Mouse (Mus musculus) CH12.LX (cell line): ENCODE measurements around the gene Hsd17b2. TPM values are rescaled to one million over a fixed set of nuclear protein-coding genes. Genes with fewer than 3 reads are reported as not detected.
A peak's percentile ranks its signal among the peaks of the same experiment; 100 is the strongest.

Experiments used
- DNase-seq: peaks from one replicate; pipeline ENCODE4 v3.0.0-alpha.2; 2013; ENCODE audit errors: extremely low read depth
- H3K27ac ChIP-seq: 2 replicates; pipeline ENCODE4 v1.5.1; 2012; ENCODE audit warnings: low read depth, mild to moderate bottlenecking, control low read depth, moderate library complexity; ENCODE audit not compliant: insufficient read depth
- H3K27me3 ChIP-seq: replicated peaks from 2 replicates; pipeline ENCODE3; 2012; ENCODE audit warnings: inconsistent platforms
- H3K36me3 ChIP-seq, 2 experiments: replicated peaks in 1 of 2; 2 replicates each; pipeline versions ENCODE3 to v1.6.1; 2012; ENCODE audit warnings: inconsistent platforms in 1 of 2, low read length in 1 of 2, mild to moderate bottlenecking in 1 of 2, mixed read lengths in 1 of 2, moderate library complexity in 1 of 2; ENCODE audit not compliant: control insufficient read depth in 1 of 2, insufficient read depth in 1 of 2
- H3K4me1 ChIP-seq, 2 experiments: 2 replicates each; pipeline ENCODE4 v1.6.1; 2012; ENCODE audit warnings: inconsistent platforms in 1 of 2, moderate library complexity in 1 of 2; ENCODE audit not compliant: insufficient read depth in 2 of 2, control insufficient read depth in 1 of 2
- H3K4me2 ChIP-seq: 2 replicates; pipeline ENCODE4 v1.6.1; 2012; ENCODE audit warnings: low read depth, mild to moderate bottlenecking, control low read depth; ENCODE audit not compliant: poor library complexity, insufficient read depth, severe bottlenecking
- H3K4me3 ChIP-seq, 3 experiments: fragments of 150-350 bp in 1 of 3; sonication (generic) in 1 of 3; replicated peaks in 1 of 3; 2 replicates each; pipeline versions ENCODE3 to v1.5.1; 2011 to 2012; ENCODE audit warnings: low read depth in 2 of 3, low read length in 2 of 3, mild to moderate bottlenecking in 2 of 3, moderate library complexity in 2 of 3, control low read depth in 1 of 3, improper control_type of control experiment in 1 of 3, inconsistent platforms in 1 of 3, mixed read lengths in 1 of 3; ENCODE audit not compliant: poor library complexity in 1 of 3
- H3K79me2 ChIP-seq: replicated peaks from 2 replicates; pipeline ENCODE4 v1.6.1; 2012; ENCODE audit warnings: mild to moderate bottlenecking, moderate library complexity; ENCODE audit not compliant: control insufficient read depth, poor library complexity, insufficient read depth, severe bottlenecking; ENCODE audit errors: extremely low read depth
- H3K9ac ChIP-seq: 2 replicates; pipeline ENCODE4 v1.6.1; 2012; ENCODE audit warnings: low read depth, mild to moderate bottlenecking, control low read depth, moderate library complexity; ENCODE audit not compliant: insufficient read depth
- H3K9me3 ChIP-seq: replicated peaks from 2 replicates; pipeline ENCODE3; 2012; ENCODE audit warnings: low read length, inconsistent platforms, mixed read lengths
- BHLHE40 ChIP-seq: IDR thresholded peaks from 2 replicates; pipeline ENCODE4 v1.6.1; 2011; ENCODE audit warnings: mild to moderate bottlenecking, low read depth, low read length, improper control_type of control experiment
- CHD1 ChIP-seq: IDR thresholded peaks from 2 replicates; pipeline ENCODE4 v1.6.1; 2012; ENCODE audit warnings: low read depth, low read length, improper control_type of control experiment, inconsistent platforms
- CTCF ChIP-seq, 2 experiments: IDR thresholded peaks in 1 of 2; conservative IDR thresholded peaks in 1 of 2; 2 replicates each; pipeline ENCODE4 v1.5.1; 2011 to 2012; ENCODE audit warnings: low read depth in 2 of 2, low read length in 2 of 2, improper control_type of control experiment in 1 of 2, inconsistent platforms in 1 of 2, mild to moderate bottlenecking in 1 of 2, moderate library complexity in 1 of 2
- E2F4 ChIP-seq: IDR thresholded peaks from 2 replicates; pipeline ENCODE4 v1.6.1; 2011; ENCODE audit warnings: low read depth, low read length, improper control_type of control experiment; ENCODE audit not compliant: insufficient replicate concordance
- ELF1 ChIP-seq: IDR thresholded peaks from 2 replicates; pipeline ENCODE4 v1.6.1; 2014; ENCODE audit warnings: low read depth, mild to moderate bottlenecking, inconsistent platforms, low read length, improper control_type of control experiment
- ETS1 ChIP-seq: conservative IDR thresholded peaks from 2 replicates; pipeline ENCODE4 v1.6.1; 2012; ENCODE audit warnings: low read depth, mild to moderate bottlenecking, inconsistent platforms, low read length, improper control_type of control experiment, moderate library complexity
- IRF4 ChIP-seq: IDR thresholded peaks from 2 replicates; pipeline ENCODE4 v1.6.1; 2014; ENCODE audit warnings: low read depth, mild to moderate bottlenecking, inconsistent platforms, low read length, improper control_type of control experiment
- JUND ChIP-seq: conservative IDR thresholded peaks from 2 replicates; pipeline ENCODE4 v1.6.1; 2011; ENCODE audit warnings: low read depth, low read length, improper control_type of control experiment
- KAT2A ChIP-seq: IDR thresholded peaks from 2 replicates; pipeline ENCODE4 v1.6.1; 2012; ENCODE audit warnings: low read length, improper control_type of control experiment, inconsistent platforms; ENCODE audit not compliant: insufficient replicate concordance
- MAX ChIP-seq: IDR thresholded peaks from 2 replicates; pipeline ENCODE4 v1.6.1; 2011; ENCODE audit warnings: low read length, improper control_type of control experiment
- MAZ ChIP-seq: IDR thresholded peaks from 2 replicates; pipeline ENCODE4 v1.6.1; 2012; ENCODE audit warnings: low read depth, mild to moderate bottlenecking, inconsistent platforms, low read length, improper control_type of control experiment, moderate library complexity
- NELFE ChIP-seq: IDR thresholded peaks from 2 replicates; pipeline ENCODE4 v1.6.1; 2011; ENCODE audit warnings: low read depth, low read length, improper control_type of control experiment
- NRF1 ChIP-seq: IDR thresholded peaks from 2 replicates; pipeline ENCODE4 v1.6.1; 2014; ENCODE audit warnings: low read depth, mild to moderate bottlenecking, inconsistent platforms, low read length, improper control_type of control experiment, moderate library complexity
- PAX5 ChIP-seq: IDR thresholded peaks from 2 replicates; pipeline ENCODE4 v1.6.1; 2012; ENCODE audit warnings: low read length, inconsistent platforms, mixed read lengths
- POLR2AphosphoS2 ChIP-seq: IDR thresholded peaks from 2 replicates; pipeline ENCODE4 v1.6.1; 2011; ENCODE audit warnings: low read depth, low read length, improper control_type of control experiment
- RAD21 ChIP-seq: IDR thresholded peaks from 2 replicates; pipeline ENCODE4 v1.6.1; 2011; ENCODE audit warnings: low read depth, mild to moderate bottlenecking, low read length, improper control_type of control experiment, moderate library complexity
- RCOR1 ChIP-seq: conservative IDR thresholded peaks from 2 replicates; pipeline ENCODE4 v1.6.1; 2012; ENCODE audit warnings: low read depth, mild to moderate bottlenecking, inconsistent platforms, low read length, improper control_type of control experiment
- SIN3A ChIP-seq: IDR thresholded peaks from 2 replicates; pipeline ENCODE4 v1.6.1; 2012; ENCODE audit warnings: low read length, improper control_type of control experiment, inconsistent platforms
- SMC3 ChIP-seq: IDR thresholded peaks from 2 replicates; pipeline ENCODE4 v1.6.1; 2011; ENCODE audit warnings: low read depth, low read length, improper control_type of control experiment
- TBP ChIP-seq: conservative IDR thresholded peaks from 2 replicates; pipeline ENCODE4 v1.6.1; 2011; ENCODE audit warnings: low read depth, low read length, improper control_type of control experiment
- UBTF ChIP-seq: IDR thresholded peaks from 2 replicates; pipeline ENCODE4 v1.6.1; 2012; ENCODE audit warnings: low read depth, mild to moderate bottlenecking, inconsistent platforms, low read length, improper control_type of control experiment, moderate library complexity
- USF1 ChIP-seq: IDR thresholded peaks from 2 replicates; pipeline ENCODE4 v1.6.1; 2014; ENCODE audit warnings: low read depth, mild to moderate bottlenecking, inconsistent platforms, low read length, improper control_type of control experiment
- ZKSCAN1 ChIP-seq: IDR thresholded peaks from 2 replicates; pipeline ENCODE4 v1.6.1; 2012; ENCODE audit warnings: low read depth, inconsistent platforms, low read length, improper control_type of control experiment, borderline replicate concordance
- ZMIZ1 ChIP-seq: IDR thresholded peaks from 2 replicates; pipeline ENCODE4 v1.6.1; 2012; ENCODE audit warnings: low read depth, mild to moderate bottlenecking, inconsistent platforms, low read length, improper control_type of control experiment
- ZNF384 ChIP-seq: IDR thresholded peaks from 2 replicates; pipeline ENCODE4 v1.6.1; 2012; ENCODE audit warnings: low read depth, low read length, improper control_type of control experiment, inconsistent platforms
- dilution Hi-C: fragments of 300-500 bp; cut with MboI; formaldehyde crosslinking; loops from 2 replicates; pipeline ENCODE4 v1.14.3; 2020; ENCODE audit warnings: low sequenced_read_pairs; ENCODE audit not compliant: extremely low pct_unique_long_range_greater_than_20kb, extremely low pct_ligation_motif_present
- in situ Hi-C: fragments of 300-500 bp; cut with MboI; formaldehyde crosslinking; loops from 3 replicates; pipeline ENCODE4 v1.14.3; 2019; ENCODE audit warnings: low sequenced_read_pairs, low pct_ligation_motif_present, low pct_unique_long_range_greater_than_20kb, mixed read lengths
- polyA plus RNA-seq: library from polyadenylated mRNA; unstranded; fragments of >175 nt; gene quantifications from 2 replicates; pipeline ENCODE4 v1.2.1, GENCODE M21; 2012; ENCODE audit warnings: low read depth; ENCODE audit not compliant: insufficient read length
- total RNA-seq, 2 experiments: library from RNA; depleted of rRNA; stranded (reverse); fragments of 300-350 nt in 1 of 2; fragments of >200 nt in 1 of 2; gene quantifications; 2 replicates each; pipeline ENCODE4 v1.2.3; 2012 to 2014

Gene Hsd17b2
- total and polyA plus RNA-seq, 3 experiments = not detected

- DNase-seq = peak; percentile 22
- dilution Hi-C loops = no loop called here
- Histone ChIP-seq H3K27me3 (no peaks in the 10 kb centered on the region), H3K36me3 (no peaks in the 10 kb centered on the region), H3K9ac (no peak overlapping the region), H3K4me2 (no peak overlapping the region), H3K27ac (no peak overlapping the region), H3K9me3 (no peaks in the 10 kb centered on the region), H3K79me2 (no peaks in the 10 kb centered on the region), H3K4me3 (no peak overlapping the region), H3K4me1 (peaks cover 3 to 18% of the 10 kb centered on the region in 2 experiments; a peak in 3 of 4 replicates)
- TF ChIP-seq CTCF (conservative IDR thresholded peaks at IDR 0.05 in 1 of 2, IDR thresholded peaks at IDR 0.05 in 1 of 2; ENCODE audit: low read depth in 2 of 2, low read length in 2 of 2) (peak; percentile 28 to 69; a peak in 3 of 4 replicates), RAD21 (peak; percentile 55), SMC3 (peak; percentile 46), ZMIZ1 (no peak)
- in situ Hi-C loops = no loop called here
Observed at GRCm38 (mm10) chr8:117697248-117697647, 4.5 kb upstream of the Hsd17b2 start.

DNA sequence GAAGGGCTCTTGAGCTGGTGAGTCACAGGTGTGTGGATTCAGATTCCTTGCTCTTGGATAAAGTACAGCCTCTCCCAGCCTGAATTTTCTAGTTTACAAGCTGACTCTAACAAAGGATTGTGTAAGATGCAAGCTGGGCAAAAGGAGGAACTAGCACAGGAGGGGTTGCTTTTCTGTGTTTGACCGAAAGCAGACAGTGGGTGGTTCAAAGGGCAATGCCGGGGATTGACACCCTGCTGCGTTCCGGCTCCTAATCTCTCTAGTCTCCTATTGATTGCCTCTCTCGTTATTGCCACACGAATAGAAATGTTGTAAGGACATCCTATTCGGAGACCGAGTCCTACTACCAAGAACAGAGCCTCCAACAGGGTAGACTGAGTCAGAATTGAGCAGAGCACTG is 1.0 kb upstream of the Hsd17b2 start:
- no peak overlapping the region for H3K4me2 ChIP-seq
- H3K27me3 ChIP-seq = no peaks in the 10 kb centered on the region
- in situ Hi-C loops (no loop called here), dilution Hi-C loops (no loop called here)
- no peak overlapping the region for H3K27ac ChIP-seq
- peaks cover 3 to 25% of the 10 kb centered on the region in 2 experiments; a peak in 3 of 4 replicates for H3K4me1 ChIP-seq
- no peaks in the 10 kb centered on the region for H3K79me2 ChIP-seq
- no peaks in the 10 kb centered on the region for H3K36me3 ChIP-seq
- DNase-seq = no peak
- H3K4me3 ChIP-seq = no peak overlapping the region
- H3K9me3 ChIP-seq = no peaks in the 10 kb centered on the region
- TF ChIP-seq BHLHE40 = no peak
- no peak for TF ChIP-seq NELFE
- no peak for TF ChIP-seq KAT2A
- TF ChIP-seq JUND = no peak
- TF ChIP-seq RCOR1 = no peak
- no peak for TF ChIP-seq ZNF384
- no peak for TF ChIP-seq IRF4
- TF ChIP-seq ELF1 = no peak
- H3K9ac ChIP-seq = no peak overlapping the region

GRCm38 (mm10) chr8:117701246-117701645 is 458 bp upstream of the Hsd17b2 start:
- TF ChIP-seq SIN3A (no peak), BHLHE40 (no peak), UBTF (no peak), ETS1 (no peak), RCOR1 (no peak), MAX (no peak), CHD1 (no peak), NELFE (no peak), USF1 (no peak), TBP (no peak), NRF1 (no peak), ZNF384 (no peak), E2F4 (no peak), PAX5 (no peak), ZKSCAN1 (no peak), JUND (no peak), MAZ (no peak), POLR2AphosphoS2 (no peak)
- TF ChIP-seq, all 38 proteins: peak for 0
- no peak for DNase-seq

More at GRCm38 (mm10) chr8:117701246-117701645, 458 bp upstream of the Hsd17b2 start:
- dilution Hi-C loops = no loop called here
- Histone ChIP-seq H3K79me2 (no peaks in the 10 kb centered on the region), H3K27ac (no peak overlapping the region), H3K4me1 (peaks cover 3 to 25% of the 10 kb centered on the region in 2 experiments; a peak in 3 of 4 replicates), H3K27me3 (no peaks in the 10 kb centered on the region), H3K9me3 (no peaks in the 10 kb centered on the region), H3K9ac (no peak overlapping the region), H3K4me3 (no peak overlapping the region), H3K36me3 (no peaks in the 10 kb centered on the region), H3K4me2 (no peak overlapping the region)
- in situ Hi-C loops = no loop called here
